Mouse (Mus musculus) frontal cortex, postnatal 14 days (tissue): Measurements from ENCODE around the gene Lgi1.

Experiments
- DNase-seq, 2 experiments: peaks; one replicate each; pipeline ENCODE4 v3.0.0; 2022; ENCODE audit warnings: low spot score in 2 of 2

Gene Lgi1

DNA sequence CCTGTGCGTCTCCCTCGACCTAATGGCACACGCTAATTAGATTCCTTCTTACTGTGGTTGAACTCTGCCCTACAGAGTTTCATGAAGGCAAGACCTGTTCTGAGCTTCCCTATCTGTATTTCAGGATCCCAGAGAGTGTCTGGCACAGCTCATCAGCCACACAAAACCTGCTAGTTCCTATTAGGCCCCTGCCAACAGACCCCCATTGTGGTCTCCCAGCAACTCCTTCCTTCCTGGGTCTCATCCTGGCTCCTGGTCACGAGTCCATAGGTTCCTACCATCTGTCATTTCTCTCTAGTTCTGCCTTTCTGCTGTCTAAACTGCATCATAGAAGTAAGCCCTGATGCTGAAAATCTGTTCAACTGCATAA is 60.7 kb downstream of the Lgi1 start:
- DNase-seq = no peak

DNA sequence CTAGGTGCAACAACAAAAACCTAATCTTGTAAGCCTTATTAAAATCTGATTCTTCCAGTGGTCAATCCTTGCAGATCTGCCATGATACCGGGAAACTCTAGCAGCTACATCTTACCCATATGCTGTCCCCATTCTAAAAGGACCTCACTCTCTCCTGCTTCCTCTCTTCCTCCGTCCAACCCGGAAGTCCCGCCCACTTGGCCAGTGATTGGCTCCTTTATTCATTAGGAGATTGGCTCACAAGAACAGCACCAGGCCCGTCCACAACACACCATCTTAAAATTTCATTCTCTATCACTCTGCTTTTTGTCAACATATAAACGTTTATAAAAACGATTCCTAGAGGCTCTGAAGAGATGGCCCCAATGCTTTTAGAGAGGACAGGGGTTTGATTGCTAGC is 61.5 kb downstream of the Lgi1 start:
- no peak for DNase-seq

DNA sequence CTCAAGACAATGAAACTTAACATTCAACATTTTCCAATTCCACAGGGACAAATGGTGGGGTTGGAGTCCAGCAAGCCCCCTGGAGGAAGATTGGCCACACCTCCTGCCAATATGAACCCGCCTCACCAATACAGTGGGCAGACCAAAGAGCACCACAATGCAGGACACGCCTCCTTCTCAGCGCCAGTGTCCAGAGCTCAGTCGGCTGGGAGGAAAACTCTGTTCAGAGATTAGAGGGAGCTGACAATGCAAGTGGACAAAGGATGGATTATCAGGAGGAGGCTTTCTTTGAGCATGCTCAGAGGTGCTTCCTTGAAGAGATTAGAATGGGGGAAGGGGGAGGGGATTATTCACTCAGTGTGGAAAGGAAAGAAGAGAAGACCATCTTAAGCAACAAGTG is 62.7 kb downstream of the Lgi1 start:
- no peak for DNase-seq

DNA sequence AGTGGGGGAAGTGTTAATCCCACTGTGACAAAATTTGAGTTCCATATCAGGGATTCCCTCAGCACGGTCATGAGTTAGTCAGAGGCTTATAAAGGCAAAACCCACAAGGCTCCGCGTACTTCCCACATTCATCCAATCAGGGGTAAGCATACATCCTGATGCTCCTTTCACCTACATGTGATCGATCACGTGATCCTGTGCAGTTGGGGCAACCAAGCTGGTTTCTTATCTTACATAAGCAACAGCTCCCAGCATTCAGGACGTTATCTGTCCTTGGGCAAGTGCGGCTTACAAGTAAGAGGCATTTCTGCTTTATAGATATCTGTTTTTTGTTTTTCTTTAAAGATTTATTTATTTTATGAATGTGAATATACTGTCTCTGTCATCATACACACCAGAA is 63.7 kb downstream of the Lgi1 start:
- no peak for DNase-seq

DNA sequence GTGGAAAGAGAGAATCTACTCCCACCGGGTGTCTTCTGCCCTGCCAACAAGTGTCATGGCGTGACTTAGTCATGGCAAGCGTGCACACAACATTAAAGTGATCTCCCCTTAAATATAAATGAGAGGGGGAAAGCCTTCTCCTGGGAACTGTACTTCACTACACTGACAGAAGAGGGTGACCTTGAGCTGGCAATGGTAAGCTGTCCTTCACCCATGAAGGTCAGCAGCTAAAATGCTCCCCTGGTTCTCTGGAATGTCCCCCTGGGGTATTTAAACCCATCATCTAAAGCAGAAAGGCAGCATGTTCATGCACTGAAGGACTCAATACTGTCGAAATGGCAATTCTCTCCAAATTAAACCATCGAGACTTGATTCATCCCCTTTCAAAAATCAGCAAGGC is 64.9 kb downstream of the Lgi1 start:
- no peak for DNase-seq

DNA sequence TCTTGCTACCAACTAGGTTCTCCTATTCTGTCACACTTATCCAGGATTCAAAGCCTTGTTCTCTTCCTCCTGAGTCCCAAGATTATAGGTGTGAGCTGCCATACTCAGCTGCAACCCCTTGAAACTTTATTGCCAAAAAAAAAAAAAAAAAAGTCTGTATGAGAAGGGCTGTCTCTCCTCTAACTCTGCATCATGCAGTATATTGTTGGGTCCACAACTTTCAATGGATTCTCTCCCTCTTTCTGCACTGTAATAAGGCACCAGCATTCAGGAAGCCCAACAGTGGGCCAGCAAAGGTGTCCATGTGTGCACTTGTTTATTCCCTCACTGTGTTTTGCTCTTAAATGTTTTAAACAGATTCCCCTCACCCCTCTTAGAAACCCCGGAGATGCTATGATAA is 66.7 kb downstream of the Lgi1 start:
- DNase-seq = no peak

DNA sequence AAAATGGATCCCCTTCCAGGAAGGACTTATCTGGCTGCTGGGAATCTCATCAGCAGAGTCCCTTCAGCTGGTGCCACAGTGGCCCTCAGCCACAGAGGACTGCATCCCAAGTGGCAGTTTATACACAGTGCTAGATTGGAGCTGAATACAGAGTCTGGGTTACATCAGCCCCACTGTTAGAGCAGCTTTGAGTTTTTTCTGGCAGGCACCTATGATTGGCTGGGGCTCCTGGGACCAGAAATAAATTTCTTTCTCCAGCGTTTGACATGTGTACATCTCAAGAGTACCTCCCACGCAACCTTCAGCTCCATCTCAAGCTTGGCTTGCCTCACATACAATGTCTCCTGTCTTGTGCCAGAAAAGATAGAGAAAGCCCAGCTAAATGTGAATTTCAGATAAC is 67.9 kb downstream of the Lgi1 start:
- DNase-seq = peak; percentile 28 to 40

DNA sequence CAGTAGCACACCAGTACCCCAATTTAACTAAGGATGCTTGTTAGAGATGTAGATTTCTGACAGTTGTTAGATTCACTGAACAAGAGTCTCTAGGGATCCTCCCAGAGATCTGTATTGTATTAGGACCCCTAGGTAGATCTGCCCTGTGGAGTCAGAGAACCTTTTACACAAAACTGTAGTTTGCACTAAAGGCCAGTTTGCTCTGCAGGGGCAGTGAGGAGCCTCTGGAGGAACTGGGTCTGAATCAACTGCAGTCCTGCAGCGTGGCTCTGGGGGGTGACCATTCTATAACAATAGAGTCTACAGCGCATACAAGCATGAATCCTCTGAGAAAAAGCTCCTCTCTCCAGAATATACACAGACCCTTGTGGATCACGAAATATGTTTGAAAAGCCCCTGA is 68.5 kb downstream of the Lgi1 start:
- no peak for DNase-seq

DNA sequence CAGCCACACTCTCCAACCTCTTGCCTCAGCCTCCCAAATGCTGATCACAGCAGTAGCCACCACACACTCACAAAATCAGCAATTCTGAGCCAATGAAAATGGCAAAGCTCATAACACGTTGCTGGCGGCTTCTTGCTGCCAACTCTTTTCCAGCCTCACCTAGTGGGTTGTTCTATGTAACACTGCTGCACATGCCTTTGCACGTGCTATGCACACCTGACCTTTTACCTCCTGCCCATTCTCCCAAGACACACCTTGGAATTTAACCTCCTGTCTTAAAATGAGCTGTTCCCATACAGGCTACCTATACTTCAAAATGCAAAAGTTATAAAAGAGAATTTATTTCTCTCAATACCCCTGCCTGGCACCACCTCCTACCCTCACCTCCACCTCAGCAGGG is 72.2 kb downstream of the Lgi1 start:
- DNase-seq = no peak

DNA sequence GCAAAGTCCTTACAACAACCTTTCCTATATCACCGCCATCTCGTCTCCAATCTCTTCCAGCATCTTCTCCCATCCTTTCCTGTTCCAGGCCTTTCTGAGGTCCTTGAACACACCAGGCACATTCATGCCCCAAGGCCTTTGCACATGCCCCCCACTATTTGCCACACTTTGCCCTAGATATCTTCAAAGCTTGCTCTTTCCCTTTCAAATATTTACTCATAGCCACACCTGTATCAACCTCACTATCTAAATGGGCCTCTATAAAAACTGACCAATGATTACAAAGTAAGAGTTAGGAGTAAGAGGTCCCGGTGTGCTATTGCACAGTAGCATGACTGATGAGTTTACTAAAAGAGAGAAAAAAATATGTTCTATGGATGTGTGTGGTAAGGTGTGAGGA is 73.0 kb downstream of the Lgi1 start:
- no peak for DNase-seq

DNA sequence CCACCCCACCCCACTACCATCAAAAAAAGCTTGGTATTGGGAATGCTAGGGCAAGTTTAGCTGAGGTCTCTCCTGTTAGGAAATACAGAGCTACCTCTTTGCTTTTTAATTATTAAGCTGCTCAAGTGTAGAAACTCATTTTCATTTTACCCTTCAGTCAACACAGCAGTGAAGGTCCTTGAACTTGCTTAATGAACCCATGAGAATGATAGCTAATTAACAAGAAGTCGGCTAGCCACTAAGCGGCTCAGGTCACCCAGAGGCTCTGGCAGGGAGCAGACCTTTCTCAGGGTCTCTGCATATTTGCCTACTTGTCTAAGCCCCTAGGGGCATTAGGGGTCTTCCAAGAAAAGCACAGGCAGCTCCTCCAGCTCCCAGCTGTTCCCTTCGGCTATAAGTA is 75.4 kb downstream of the Lgi1 start:
- DNase-seq = no peak

DNA sequence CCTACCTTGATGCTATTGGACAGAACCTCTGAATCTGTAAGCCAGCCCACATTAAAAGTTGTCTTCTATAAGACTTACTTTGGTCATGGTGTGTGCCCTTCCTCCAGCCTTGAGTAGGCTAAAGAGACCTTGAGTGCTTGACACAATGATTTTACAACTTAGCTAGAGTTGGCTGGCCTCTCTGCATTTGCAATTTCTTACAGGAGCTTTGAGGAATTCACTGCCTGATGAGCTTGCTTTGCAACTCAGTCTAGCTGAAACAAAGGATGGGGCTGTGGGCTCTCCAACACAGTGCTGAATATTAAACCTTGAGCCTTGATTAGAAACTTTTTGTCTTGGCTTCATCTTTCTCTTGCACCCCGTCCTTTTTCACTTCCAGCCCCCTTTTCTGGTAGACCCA is 78.9 kb downstream of the Lgi1 start:
- DNase-seq = no peak

DNA sequence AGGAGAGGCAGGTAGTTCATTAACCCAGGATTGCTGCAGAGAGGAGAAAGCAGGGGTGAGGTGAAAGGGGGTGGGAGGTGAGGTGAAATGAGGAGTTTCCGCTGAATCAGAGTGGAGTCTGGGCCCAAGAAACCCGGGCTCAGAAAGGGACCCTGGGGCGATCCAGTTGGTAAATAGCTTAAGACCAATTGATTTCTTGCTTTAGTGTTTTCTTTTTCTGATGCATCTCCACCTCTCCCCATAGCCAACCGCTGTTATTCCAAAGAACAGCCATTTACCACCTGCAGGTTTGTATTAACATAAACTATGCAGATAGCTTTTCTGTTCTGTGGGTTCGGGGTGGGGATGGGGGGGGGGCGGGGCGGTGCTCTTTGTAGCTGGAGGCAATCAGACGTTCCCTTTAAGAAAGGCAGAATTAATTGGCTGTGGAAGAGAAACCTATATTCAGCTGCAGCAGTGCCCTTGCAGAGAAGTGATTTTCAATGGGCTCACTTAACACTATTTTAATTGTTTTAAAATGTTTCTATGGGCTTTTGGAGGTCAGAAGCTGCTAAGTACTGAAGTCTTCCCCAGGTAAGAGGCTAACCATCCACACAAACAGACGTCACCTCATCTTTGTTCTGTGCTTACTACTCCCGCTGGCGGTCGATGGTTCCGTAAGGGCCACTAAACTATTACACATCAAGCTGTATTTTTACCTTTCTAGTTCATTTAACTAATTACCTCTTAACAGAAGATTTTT is 84.1 kb downstream of the Lgi1 start:
- no peak for DNase-seq

DNA sequence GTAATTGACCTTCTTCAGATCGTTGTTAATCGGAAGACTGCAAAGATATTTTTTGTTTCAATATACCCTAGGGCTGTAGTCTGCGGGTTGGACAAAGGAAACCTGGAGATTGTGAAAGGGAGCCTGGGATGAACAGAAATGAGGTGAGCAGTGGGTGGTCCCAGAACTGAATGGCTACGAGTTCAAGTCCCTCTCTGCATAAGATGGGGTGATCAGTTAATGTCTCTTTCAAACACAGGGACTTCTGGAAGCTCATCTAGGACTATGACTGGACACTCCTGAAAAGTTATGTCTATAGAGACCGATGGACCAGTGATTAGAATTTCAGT is 84.6 kb downstream of the Lgi1 start:
- no peak for DNase-seq

DNA sequence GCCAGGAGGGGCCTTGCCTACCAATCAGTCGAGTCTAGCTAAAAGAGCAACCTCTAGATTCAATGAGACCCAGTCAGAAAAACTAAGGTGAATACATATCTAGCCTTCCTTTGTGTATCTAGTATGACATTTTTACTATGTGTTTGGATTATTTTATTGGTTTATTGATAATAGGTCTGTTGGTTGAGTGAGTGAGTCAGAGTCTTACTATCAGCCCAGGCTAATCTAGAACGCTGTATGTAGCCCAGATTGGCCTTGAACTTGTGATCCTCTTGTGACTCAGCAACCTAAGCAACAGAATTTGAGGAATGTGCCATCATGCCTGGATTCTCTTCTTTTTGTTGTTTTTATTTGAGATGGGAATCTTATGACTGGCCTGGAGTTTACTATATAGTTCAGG is 86.9 kb downstream of the Lgi1 start:
- no peak for DNase-seq

DNA sequence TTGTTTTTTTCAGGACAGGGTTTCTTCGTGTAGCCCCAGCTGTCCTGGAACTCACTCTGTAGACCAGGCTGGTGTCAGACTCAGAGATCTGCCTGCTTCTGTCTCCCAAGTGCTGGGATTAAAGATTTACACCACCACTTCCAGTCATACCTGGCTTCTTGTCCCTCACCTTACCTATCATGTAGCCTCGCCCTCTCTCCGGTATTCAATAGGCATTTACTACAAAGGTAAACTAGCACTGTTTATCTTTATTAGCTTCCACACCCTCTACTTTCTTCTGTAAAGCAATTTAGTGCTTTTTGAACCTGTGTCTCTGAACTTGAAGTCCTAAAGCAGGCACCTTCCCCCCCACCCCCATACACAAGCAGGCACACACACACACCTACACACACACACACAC is 87.4 kb downstream of the Lgi1 start:
- DNase-seq = no peak

DNA sequence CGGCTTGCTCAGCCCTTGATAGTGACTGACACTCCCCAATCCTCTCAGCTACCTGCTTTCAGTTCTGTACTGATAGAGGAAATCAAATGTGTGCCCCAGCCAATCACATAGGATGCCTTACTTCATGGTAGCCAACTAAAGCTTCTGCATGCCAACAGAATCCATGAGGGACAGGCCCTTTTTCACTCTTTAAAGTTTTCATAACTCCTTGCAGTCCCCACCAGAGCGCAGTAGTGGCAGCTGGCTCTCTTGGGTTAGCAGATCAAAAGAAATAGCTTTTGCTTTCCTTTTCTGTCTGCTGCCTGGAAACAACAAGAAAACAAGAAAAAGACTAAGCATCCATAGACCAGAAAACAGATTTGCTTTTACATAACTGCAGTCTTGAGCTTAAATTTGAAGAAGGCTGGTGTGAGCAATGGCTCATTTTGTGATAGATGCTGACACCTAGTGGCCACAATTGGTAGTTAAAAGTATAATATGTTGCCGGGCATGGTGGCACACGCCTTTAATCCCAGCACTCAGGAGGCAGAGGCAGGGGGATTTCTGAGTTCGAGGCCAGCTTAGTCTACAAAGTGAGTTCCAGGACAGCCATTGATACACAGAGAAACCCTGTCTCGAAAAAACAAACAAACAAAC is 88.3 kb downstream of the Lgi1 start:
- DNase-seq = no peak

DNA sequence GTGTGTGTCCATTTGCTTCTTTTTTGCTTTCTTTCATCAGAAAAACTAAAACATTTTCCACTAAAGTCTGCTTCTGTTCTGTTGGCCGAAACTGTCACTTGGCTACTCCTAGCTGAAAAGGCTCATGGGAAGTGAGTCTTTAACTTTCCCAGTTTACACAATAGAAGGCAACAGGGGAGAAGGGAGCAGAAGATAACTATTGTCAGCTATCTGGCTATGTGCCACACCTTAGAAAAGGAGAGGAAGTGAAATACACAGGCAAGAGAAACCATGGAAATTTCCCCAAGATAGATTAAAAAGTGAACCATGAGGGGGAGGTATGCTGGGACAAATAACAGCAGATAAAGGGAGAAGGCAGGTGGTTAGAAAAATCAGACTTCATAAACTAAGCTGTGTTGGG is 89.9 kb downstream of the Lgi1 start:
- DNase-seq = no peak

DNA sequence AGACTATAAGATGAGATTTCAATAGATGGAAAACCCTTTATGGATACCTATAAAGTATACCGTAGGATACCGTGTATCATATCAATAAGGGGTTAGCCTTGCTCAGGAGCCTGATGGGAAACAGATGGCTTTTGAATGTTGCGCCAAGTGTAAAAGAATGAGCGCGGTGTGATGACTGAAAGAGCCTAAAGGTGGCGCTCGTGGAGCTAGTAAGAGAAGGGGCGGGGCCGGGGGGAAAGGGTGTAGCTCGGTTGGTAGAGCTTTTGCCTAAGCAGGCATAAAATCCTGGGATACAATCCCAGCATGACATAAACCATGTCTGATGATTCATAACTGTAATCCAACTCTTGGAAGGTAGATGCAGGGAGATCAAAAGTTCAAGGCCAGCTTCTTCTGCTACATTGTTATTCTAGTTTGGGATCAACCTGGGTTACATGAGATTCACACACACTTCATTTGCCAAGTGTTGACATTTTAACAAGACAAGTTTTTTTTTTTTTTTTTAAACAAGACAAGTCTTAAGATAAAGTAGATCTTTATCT is 90.6 kb downstream of the Lgi1 start:
- no peak for DNase-seq

DNA sequence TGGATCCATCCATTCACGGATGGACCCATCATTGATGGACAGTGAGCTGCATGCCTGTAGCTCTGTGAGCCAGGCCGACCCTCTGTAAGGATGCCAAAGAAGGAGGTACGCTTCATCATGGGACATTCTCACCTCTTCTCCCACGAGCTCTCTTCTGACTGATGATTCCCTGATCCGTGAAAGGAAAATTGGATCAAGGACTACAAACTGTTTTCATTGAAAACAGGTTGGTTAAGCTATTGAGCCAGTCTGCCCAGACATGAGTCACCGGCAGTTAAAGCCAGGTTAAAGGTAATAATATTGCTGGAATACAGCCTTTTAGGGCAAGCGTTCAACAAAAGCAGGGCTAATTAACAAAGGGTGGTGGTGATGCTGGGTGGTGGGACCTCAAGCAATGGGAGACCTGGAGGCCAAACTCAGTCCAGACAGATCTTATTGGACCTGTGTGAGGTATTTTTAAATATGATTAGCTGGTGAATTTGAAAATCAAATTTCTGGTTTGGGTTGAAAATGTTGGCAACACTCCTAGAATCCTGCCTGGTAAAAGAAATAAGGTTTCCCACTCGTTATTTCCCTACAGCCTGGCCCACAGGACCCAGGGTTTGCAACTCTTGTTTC is 92.0 kb downstream of the Lgi1 start:
- DNase-seq = no peak

DNA sequence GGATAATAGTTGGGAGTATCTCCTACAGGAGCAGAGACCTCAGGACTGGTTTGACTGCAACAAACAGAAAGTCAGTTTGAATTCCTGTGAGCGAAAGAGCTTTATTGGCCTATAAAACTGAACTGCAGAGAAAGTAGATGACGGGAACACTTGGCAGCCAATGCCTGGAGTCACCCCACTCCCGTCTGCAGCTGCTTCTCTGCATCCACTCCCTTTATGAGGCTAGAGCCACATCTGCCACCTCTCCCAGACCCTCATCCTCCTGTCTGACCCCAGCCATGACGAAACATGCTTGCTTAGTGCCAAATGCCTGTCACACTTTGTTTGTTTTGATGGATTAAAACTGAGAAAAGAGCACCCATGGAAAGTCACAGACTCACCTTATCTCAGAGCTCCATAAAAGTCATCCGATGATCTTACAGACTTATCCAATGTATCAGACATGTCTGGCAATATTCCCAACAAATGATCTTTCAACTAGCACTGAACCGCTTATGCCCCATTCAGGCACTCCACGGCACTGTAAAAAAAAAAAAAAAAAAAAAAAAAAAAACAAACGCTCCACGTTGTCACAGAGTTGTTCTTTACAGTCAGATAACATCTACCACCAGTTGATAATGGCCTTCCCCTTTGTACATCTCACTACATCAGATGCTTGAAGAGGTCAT is 93.8 kb downstream of the Lgi1 start:
- no peak for DNase-seq

DNA sequence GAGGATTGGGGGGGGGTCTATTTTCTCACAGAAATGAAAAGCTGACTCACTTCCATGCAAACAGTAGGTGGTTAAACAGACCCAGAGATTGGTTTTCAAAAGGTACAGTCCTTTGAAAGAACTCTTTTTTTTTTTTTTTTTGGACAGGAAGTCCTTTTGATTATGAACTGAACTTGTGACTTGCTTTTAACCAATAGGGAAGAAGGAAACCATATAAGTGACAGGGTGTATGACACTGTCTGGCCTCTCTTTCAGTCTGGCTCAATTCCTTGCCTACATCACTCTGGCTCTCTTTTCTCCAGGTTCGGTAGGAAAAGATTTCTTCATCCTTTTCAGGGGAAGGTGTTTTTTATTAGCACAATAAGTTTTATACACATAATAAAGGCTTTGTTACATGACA is 95.0 kb downstream of the Lgi1 start:
- DNase-seq = no peak
